Mouse (Mus musculus) embryonic fibroblast, embryonic 13.5 days (primary cell): ENCODE data around the gene Eme1. TPM values are rescaled to one million over a fixed set of nuclear protein-coding genes. Genes with fewer than 3 reads are reported as not detected.
A peak's percentile ranks its signal among the peaks of the same experiment; 100 is the strongest.
"Not testable (repeated sequence)": the region's sequence is repeated elsewhere in the genome, so short reads cannot be mapped to it uniquely, and the experiment has no call there.

Experiments used
- H3K27ac ChIP-seq: 2 replicates; pipeline ENCODE4 v1.5.1; 2012; ENCODE audit warnings: low read length, control low read depth, inconsistent platforms; ENCODE audit not compliant: insufficient read depth
- H3K4me1 ChIP-seq: 2 replicates; pipeline ENCODE4 v1.6.1; 2011; ENCODE audit warnings: low read length; ENCODE audit not compliant: control insufficient read depth, insufficient read depth
- H3K4me3 ChIP-seq: 2 replicates; pipeline ENCODE4 v1.5.1; 2011; ENCODE audit warnings: mild to moderate bottlenecking, control low read depth, low read length; ENCODE audit not compliant: insufficient read depth
- CTCF ChIP-seq: IDR thresholded peaks from 2 replicates; pipeline ENCODE4 v1.5.1; 2011; ENCODE audit warnings: mild to moderate bottlenecking, control low read depth, low read length, moderate library complexity, borderline replicate concordance; ENCODE audit not compliant: insufficient read depth
- POLR2A ChIP-seq: IDR thresholded peaks from 2 replicates; pipeline ENCODE4 v1.6.1; 2011; ENCODE audit warnings: low read depth, mild to moderate bottlenecking, control low read depth, low read length, moderate library complexity
- polyA plus RNA-seq: library from polyadenylated mRNA; stranded (reverse); fragments of >200 nt; gene quantifications from 2 replicates; pipeline ENCODE4 v1.2.4, GENCODE M21; 2011; ENCODE audit warnings: low read depth; ENCODE audit not compliant: missing spikeins, insufficient read length

The Eme1 gene
- polyA plus RNA-seq, 1 experiment, result 8.9 TPM

DNA sequence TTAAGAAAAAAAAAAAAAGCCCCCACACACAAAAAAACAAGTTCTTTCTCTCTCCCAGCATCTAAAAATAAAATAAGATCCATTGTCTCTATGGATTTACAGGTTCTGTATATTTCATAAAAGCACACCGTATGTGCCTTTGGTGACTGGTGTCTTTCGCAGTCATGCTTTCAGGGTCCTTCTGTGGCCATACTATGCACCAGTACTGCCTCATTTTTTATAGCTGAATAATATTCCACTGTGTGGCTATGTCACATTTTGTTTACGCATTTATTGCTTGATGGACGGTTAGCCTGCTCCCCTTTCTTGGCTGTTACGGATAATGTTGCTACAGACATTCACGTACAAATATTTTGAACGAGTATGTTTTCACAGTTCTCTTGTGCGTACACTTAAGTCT, 791 bp downstream of the Eme1 start:
- peak overlapping the region; percentile 70 for H3K4me3 ChIP-seq
- H3K27ac ChIP-seq, result no peak overlapping the region
- TF ChIP-seq POLR2A (no peak), CTCF (no peak)
- no peaks in the 10 kb centered on the region; the same call in 1 of the 2 replicates for H3K4me1 ChIP-seq

- not testable (repeated sequence) for H3K4me1 ChIP-seq, H3K27ac ChIP-seq
These were observed 2.5 kb downstream of the Eme1 start for GRCm38 (mm10) chr11:94651241-94651640.

GRCm38 (mm10) chr11:94646457-94646856, 7.3 kb downstream of the Eme1 start:
- no peaks in the 10 kb centered on the region for H3K4me1 ChIP-seq
- no peak overlapping the region for H3K27ac ChIP-seq
- no peak overlapping the region for H3K4me3 ChIP-seq
- no peak for TF ChIP-seq CTCF
- TF ChIP-seq POLR2A, result no peak

More at GRCm38 (mm10) chr11:94651241-94651640, 2.5 kb downstream of the Eme1 start:
- H3K4me3 ChIP-seq, result not testable (repeated sequence)

DNA sequence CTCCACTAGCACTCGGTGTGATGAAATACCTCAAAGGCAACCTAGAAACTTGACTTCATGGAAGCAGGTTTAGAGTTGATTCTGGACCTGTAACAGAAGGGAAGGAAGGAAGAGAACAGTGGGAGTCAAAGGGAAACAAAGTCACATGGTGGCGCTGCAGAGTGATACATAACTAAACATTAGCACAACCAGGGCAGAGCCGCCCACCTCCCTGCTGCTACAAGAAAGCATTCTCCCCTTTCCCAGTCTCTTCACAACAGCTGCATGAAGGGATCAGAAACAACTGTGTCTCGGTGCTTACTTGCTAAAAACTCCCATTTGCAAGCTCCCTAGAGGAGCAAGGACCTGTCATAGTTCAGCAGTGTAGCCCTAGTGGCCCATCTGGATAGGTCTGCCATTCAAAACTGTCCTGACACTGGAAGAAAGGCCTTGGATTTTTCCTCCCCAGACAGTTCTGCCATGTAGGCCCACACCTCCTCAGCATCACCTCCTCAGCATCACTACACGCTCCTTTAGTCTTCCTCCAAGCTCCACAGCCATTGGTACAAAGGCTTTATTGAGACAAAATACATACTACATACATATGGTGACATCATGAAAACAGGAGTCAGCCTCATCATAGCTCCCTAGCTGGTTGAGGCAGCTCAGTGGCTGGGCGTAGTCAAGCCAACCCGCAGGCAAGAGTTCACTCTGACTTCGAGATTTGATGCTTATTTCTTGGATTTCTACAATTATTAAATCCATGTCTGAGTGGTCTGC, 9.1 kb downstream of the Eme1 start:
- TF ChIP-seq CTCF, result no peak
- no peak for TF ChIP-seq POLR2A
- no peak overlapping the region for H3K27ac ChIP-seq

DNA sequence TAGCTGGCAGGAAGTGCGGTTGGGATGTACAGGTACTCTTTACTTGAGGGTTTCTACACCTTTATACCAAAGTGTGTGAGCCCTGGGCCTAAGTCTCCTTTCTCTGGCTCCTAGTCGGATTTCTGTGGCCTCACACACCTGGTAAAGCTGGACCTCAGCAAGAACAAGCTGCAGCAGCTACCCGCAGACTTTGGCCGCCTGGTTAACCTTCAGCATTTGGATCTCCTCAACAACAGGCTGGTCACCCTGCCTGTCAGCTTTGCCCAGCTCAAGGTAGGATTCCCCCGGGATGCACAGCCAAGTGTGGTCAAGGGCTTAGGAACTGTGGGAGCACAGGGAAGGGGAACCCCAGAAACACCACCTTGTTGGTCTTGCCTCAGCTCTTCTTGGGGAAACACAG, 19.3 kb downstream of the Eme1 start:
- Histone ChIP-seq H3K4me1 (no peaks in the 10 kb centered on the region; the same call in 1 of the 2 replicates), H3K27ac (no peak overlapping the region), H3K4me3 (no peak overlapping the region)
- TF ChIP-seq CTCF, result no peak
- no peak for TF ChIP-seq POLR2A

More for the DNA sequence above, 9.1 kb downstream of the Eme1 start:
- no peak overlapping the region for H3K4me3 ChIP-seq
- no peaks in the 10 kb centered on the region for H3K4me1 ChIP-seq

- TF ChIP-seq POLR2A, result no peak
- TF ChIP-seq CTCF, result no peak
- Histone ChIP-seq H3K27ac (no peak overlapping the region), H3K4me1 (no peaks in the 10 kb centered on the region; the same call in 1 of the 2 replicates)
These were observed 20.8 kb downstream of the Eme1 start for GRCm38 (mm10) chr11:94632988-94633387.

GRCm38 (mm10) chr11:94631969-94632368, 21.8 kb downstream of the Eme1 start:
- TF ChIP-seq POLR2A (no peak), CTCF (no peak)
- no peak overlapping the region for H3K4me3 ChIP-seq
- no peak overlapping the region for H3K27ac ChIP-seq
- H3K4me1 ChIP-seq, result no peaks in the 10 kb centered on the region; the same call in 1 of the 2 replicates

More at GRCm38 (mm10) chr11:94632988-94633387, 20.8 kb downstream of the Eme1 start:
- H3K4me3 ChIP-seq, result no peak overlapping the region

DNA sequence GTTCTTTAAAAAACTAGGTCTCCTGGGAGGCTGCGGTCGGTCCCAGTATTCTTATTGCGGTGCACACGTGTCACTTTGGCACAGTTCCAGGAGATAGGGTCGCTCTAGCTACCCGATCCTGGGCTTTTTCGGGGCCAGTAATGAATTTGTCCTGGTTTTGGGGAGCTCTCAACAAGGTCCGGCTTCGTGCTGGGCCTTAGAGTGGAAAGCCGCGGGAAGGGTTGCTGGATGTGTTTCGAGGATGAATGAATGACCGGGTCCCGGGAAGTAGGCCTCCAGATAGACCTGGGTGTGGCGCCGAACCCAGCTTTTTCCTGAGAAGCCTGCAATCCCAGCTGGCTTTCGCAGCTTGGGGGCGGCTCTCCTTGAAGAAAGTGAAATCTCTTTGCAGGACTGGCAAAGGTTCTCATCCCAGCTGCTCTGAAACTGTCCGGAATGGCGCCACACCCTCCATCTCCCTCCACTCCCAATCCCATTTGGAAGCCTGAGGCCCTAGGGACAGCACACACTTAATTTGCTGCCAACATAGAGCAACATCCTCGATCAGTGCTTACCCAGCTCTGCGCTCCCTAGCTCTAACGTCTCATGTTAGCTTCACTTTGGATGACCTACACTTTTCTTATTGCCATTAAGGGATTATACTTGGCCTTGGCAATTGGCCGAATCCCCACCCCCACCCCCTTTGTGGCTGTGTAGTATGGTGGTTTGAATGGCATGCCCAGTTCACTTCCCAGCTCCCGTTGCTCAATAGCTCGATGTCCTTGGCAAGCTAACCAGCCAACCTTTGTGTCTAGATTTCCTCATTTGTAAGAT, 23.4 kb downstream of the Eme1 start:
- TF ChIP-seq POLR2A, result peak; percentile 27; the same call in 1 of the 2 replicates
- no peak for TF ChIP-seq CTCF
- Histone ChIP-seq H3K27ac (peak overlapping the region; percentile 64), H3K4me1 (no peaks in the 10 kb centered on the region; the same call in 1 of the 2 replicates), H3K4me3 (peak overlapping the region; percentile 90)

GRCm38 (mm10) chr11:94629884-94630198, 23.9 kb downstream of the Eme1 start:
- Histone ChIP-seq H3K4me1 (no peaks in the 10 kb centered on the region; the same call in 1 of the 2 replicates), H3K4me3 (peak overlapping the region; percentile 90), H3K27ac (peak overlapping the region; percentile 64)
- TF ChIP-seq CTCF (no peak), POLR2A (no peak)
